Comparison of ENCODE assay signal across 8 mouse cellular contexts in genomic region chr6:113343177-113344092, GRCm38 (mm10). TPM values are rescaled to one million over a fixed set of nuclear protein-coding genes. Genes with fewer than 3 reads are reported as not detected.
DNase-seq lines count a peak whose midpoint lies in the region; ATAC-seq lines count a peak whose summit lies in the region.

Gene Camk1, minus strand, starts transcription at chr6:113343984.

- H3K36me3 ChIP-seq in intestine, embryonic 14.5 days (ENCODE audit: control insufficient read depth, insufficient read depth, low read length), result peaks cover 20% of the 10 kb centered on the region

- peak within 1 kb of the TSS; percentile 71 for H3K4me2 ChIP-seq in intestine, embryonic 14.5 days (ENCODE audit: low read length)

- H3K4me1 ChIP-seq in intestine, embryonic 14.5 days (replicated peaks; ENCODE audit: control insufficient read depth, insufficient read depth, low read length), result peaks cover 15% of the 10 kb centered on the region; the same call in 1 of the 2 replicates

- H3K9me3 ChIP-seq in intestine, embryonic 14.5 days (ENCODE audit: control insufficient read depth, low read length), result no peaks in the 10 kb centered on the region

- intact Hi-C loops in left cerebral cortex, postnatal 36 days (cut with DNase I), result loop anchor here (5.0 kb wide), 2 partner anchors 34 to 79 kb away; partner anchors contain the start of genes Arpc4 and Tada3

- peak; percentile 78 for ATAC-seq in intestine, embryonic 14.5 days (replicated peaks; ENCODE audit: low FRiP score, low TSS enrichment, low read depth)
- peak; percentile 88 for ATAC-seq in megakaryocyte-erythroid progenitor cell, adult 5-6 weeks (replicated peaks; ENCODE audit: low FRiP score, low TSS enrichment, poor library complexity, severe bottlenecking)
- ATAC-seq in erythroid progenitor cell, adult 5-6 weeks (replicated peaks; ENCODE audit: low FRiP score, poor library complexity, severe bottlenecking), result no peak

- H3K27ac ChIP-seq in intestine, embryonic 14.5 days (ENCODE audit: low read depth), result peak within 1 kb of the TSS; percentile 39; the same call in 1 of the 2 replicates

- DNase-seq in adrenal gland, postnatal 36 days, result peak; percentile 93
- peak; percentile 82 for DNase-seq in embryo, embryonic 11 days
- peak; percentile 76 to 84 for DNase-seq in gastrocnemius, postnatal 4 days (ENCODE audit: low spot score in 2 of 2)
- DNase-seq in intestine, embryonic 14.5 days (ENCODE audit: low spot score), result peak; percentile 84
- DNase-seq in left cerebral cortex, postnatal 36 days (ENCODE audit: low spot score in 2 of 2), result peak; percentile 79 to 85
- peak; percentile 80 for DNase-seq in right cerebral cortex, postnatal 25 days

- 11% methylated on average over 32 of the region's 32 CpGs for WGBS in intestine, embryonic 14.5 days

- H3K27me3 ChIP-seq in intestine, embryonic 14.5 days (replicated peaks; ENCODE audit: control insufficient read depth, insufficient read depth, low read length), result no peaks in the 10 kb centered on the region

- H3K9ac ChIP-seq in intestine, embryonic 14.5 days (ENCODE audit: low read length), result peak within 1 kb of the TSS; percentile 73

- H3K4me3 ChIP-seq in intestine, embryonic 14.5 days (ENCODE audit: low read depth, low read length), result peak within 1 kb of the TSS; percentile 61

RNA-seq across cellular contexts. Expression of gene Camk1, which starts in this region (rescaled TPM):
- total RNA-seq in adrenal gland, postnatal 36 days (2021), result 10 to 100 TPM; 46.4 to 53.9 TPM
- total RNA-seq in gastrocnemius, postnatal 4 days (2021), result 10 to 100 TPM; 47.5 to 49.5 TPM
- polyA plus RNA-seq in intestine, embryonic 14.5 days (2014; fragmentation: Nextera tagmentation; extraction: Ambion mirVana), result 94.8 and 101 TPM in 2 replicates
- total RNA-seq in left cerebral cortex, postnatal 36 days (2021), result 100 to 1,000 TPM; 106 to 123 TPM
- 1.2 and 2.2 TPM in 2 replicates for total RNA-seq in megakaryocyte-erythroid progenitor cell, adult 5-6 weeks (2014; fragmentation: Nextera tagmentation)
- total RNA-seq in megakaryocyte-erythroid progenitor cell, adult 5-6 weeks (2017), result 2.9 and 17.8 TPM in 2 replicates
- total RNA-seq in erythroid progenitor cell, adult 5-6 weeks (2015; ENCODE audit: low replicate concordance), result 8.8 and 13.3 TPM in 2 replicates
- total RNA-seq in erythroid progenitor cell, adult 5-6 weeks (2017; ENCODE audit: low replicate concordance), result 3.1 and 8.5 TPM in 2 replicates
